Mouse (Mus musculus) embryonic facial prominence, embryonic 13.5 days (tissue): Measurements from ENCODE around the gene 4930415O20Rik. TPM values are rescaled to one million over a fixed set of nuclear protein-coding genes. Genes with fewer than 3 reads are reported as not detected.

Experiments used
- ATAC-seq: fragments of 200-750 bp; cut with Nextera tagmentation; 2 replicates; pipeline ENCODE4 v1.8.0; 2017; ENCODE audit warnings: low read depth; ENCODE audit not compliant: insufficient number of reproducible peaks, insufficient read depth, low FRiP score, low TSS enrichment
- H3K27ac ChIP-seq: fragments of 300-500 bp; sonication (generic); 2 replicates; pipeline ENCODE4 v1.5.1; 2015; ENCODE audit warnings: moderate library complexity, mild to moderate bottlenecking, inconsistent platforms
- H3K27me3 ChIP-seq: fragments of 300-500 bp; sonication (generic); 2 replicates; pipeline ENCODE4 v1.6.1; 2015; ENCODE audit warnings: mild to moderate bottlenecking, inconsistent platforms
- H3K36me3 ChIP-seq: fragments of 300-500 bp; sonication (generic); 2 replicates; pipeline ENCODE4 v1.6.1; 2015; ENCODE audit warnings: mild to moderate bottlenecking, inconsistent platforms
- H3K4me1 ChIP-seq: fragments of 300-500 bp; sonication (generic); 2 replicates; pipeline ENCODE4 v1.6.1; 2015; ENCODE audit warnings: inconsistent platforms
- H3K4me2 ChIP-seq: fragments of 300-500 bp; sonication (generic); 2 replicates; pipeline ENCODE4 v1.6.1; 2015; ENCODE audit warnings: moderate library complexity, mild to moderate bottlenecking, inconsistent platforms
- H3K4me3 ChIP-seq: fragments of 300-500 bp; sonication (generic); 2 replicates; pipeline ENCODE4 v1.5.1; 2015; ENCODE audit warnings: mild to moderate bottlenecking, inconsistent platforms
- H3K9ac ChIP-seq: fragments of 300-500 bp; sonication (generic); 2 replicates; pipeline ENCODE4 v1.6.1; 2015; ENCODE audit warnings: mild to moderate bottlenecking, inconsistent platforms
- H3K9me3 ChIP-seq: fragments of 300-500 bp; sonication (generic); 2 replicates; pipeline ENCODE4 v1.6.1; 2016; ENCODE audit warnings: inconsistent platforms
- WGBS: fragments of 180-500 bp; shearing (Covaris S2); methylation state at CpG from one replicate; pipeline ENCODE4 v1.1.7; 2015; ENCODE audit warnings: mixed read lengths; 5-methylcytosine and 5-hydroxymethylcytosine counted together
- polyA plus RNA-seq: library from polyadenylated mRNA; unstranded; fragments of >200 nt; fragmentation: Nextera tagmentation; extraction: Ambion mirVana; gene quantifications from 2 replicates; pipeline ENCODE4 v1.2.1, GENCODE M21; 2015

The 4930415O20Rik gene
- polyA plus RNA-seq, 1 experiment from 2014 or later, result not detected

GRCm38 (mm10) chr15:98594193-98594592, 23.4 kb downstream of the 4930415O20Rik start:
- WGBS, result 81% methylated on average over 19 of the region's 19 CpGs
- Histone ChIP-seq H3K4me1 (no peaks in the 10 kb centered on the region), H3K9ac (no peak overlapping the region), H3K27me3 (no peaks in the 10 kb centered on the region), H3K4me2 (no peak overlapping the region), H3K4me3 (no peak overlapping the region), H3K36me3 (peaks cover 96% of the 10 kb centered on the region), H3K27ac (no peak overlapping the region), H3K9me3 (no peaks in the 10 kb centered on the region)
- no peak for ATAC-seq

DNA sequence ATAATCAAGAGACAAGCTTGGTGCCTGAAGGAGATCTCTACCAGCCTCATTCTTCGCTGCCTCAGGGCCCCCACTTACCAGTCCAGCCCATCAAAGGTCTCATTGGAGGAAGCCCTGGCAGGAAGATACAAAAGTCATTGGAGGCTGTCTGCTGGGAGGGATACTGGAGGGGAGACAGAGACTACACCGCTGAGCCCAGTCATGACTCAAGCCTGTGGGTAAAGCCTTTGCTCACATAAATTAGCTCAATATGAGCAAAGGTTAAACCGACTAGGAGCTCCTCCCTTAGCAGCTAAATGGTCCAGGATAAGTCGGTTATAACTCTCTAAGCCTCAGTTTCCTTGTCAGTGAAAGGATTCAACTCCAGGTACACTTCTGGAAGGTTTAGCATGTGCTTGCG, 24.2 kb downstream of the 4930415O20Rik start:
- Histone ChIP-seq H3K36me3 (peaks cover 98% of the 10 kb centered on the region), H3K9me3 (no peaks in the 10 kb centered on the region), H3K4me2 (no peak overlapping the region), H3K4me3 (no peak overlapping the region), H3K9ac (no peak overlapping the region), H3K27ac (no peak overlapping the region), H3K27me3 (no peaks in the 10 kb centered on the region), H3K4me1 (no peaks in the 10 kb centered on the region)
- no peak for ATAC-seq
- 90% methylated on average over 5 of the region's 5 CpGs for WGBS

DNA sequence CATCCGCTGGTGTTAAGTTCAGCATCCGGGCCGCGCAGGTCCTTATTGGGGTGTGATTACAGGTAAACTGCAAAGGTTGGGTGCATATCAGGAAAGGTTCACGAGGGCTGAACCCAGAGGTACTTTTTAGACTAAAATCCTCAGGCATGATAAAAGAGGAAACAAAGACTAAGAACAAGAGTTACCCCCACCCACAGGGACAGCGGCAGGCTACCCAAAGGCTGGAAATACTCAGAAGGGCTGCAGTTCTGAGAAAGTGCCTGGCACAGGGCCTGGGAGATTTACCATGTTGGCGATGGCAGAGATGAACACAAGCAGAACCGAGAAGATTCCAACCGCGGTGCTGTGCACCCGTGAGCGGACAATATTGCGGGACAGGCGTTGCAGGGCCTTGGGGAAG, 25.8 kb downstream of the 4930415O20Rik start:
- ATAC-seq, result no peak
- peaks cover 6% of the 10 kb centered on the region; the same call in 1 of the 2 replicates for H3K4me1 ChIP-seq
- peaks cover 98% of the 10 kb centered on the region for H3K36me3 ChIP-seq
- no peaks in the 10 kb centered on the region for H3K9me3 ChIP-seq
- no peak overlapping the region for H3K27ac ChIP-seq
- no peaks in the 10 kb centered on the region for H3K27me3 ChIP-seq
- WGBS, result 95% methylated on average over 14 of the region's 14 CpGs
- H3K4me3 ChIP-seq, result no peak overlapping the region
- H3K4me2 ChIP-seq, result no peak overlapping the region
- no peak overlapping the region for H3K9ac ChIP-seq

GRCm38 (mm10) chr15:98600036-98600709, 29.4 kb downstream of the 4930415O20Rik start:
- no peaks in the 10 kb centered on the region for H3K9me3 ChIP-seq
- H3K27ac ChIP-seq, result no peak overlapping the region
- H3K27me3 ChIP-seq, result no peaks in the 10 kb centered on the region
- H3K9ac ChIP-seq, result no peak overlapping the region
- H3K4me2 ChIP-seq, result no peak overlapping the region
- H3K36me3 ChIP-seq, result peaks cover 90% of the 10 kb centered on the region
- WGBS, result 85% methylated on average over 12 of the region's 12 CpGs
- H3K4me1 ChIP-seq, result peaks cover 32% of the 10 kb centered on the region
- H3K4me3 ChIP-seq, result no peak overlapping the region
- ATAC-seq, result no peak

- peak overlapping the region; percentile 67 for H3K9ac ChIP-seq
- H3K27ac ChIP-seq, result no peak overlapping the region; the same call in 1 of the 2 replicates
- WGBS, result 69% methylated on average over 7 of the region's 7 CpGs
- H3K4me3 ChIP-seq, result peak overlapping the region; percentile 27
- no peak for ATAC-seq
- peaks cover 35% of the 10 kb centered on the region for H3K4me1 ChIP-seq
- peaks cover 86% of the 10 kb centered on the region for H3K36me3 ChIP-seq
- H3K9me3 ChIP-seq, result no peaks in the 10 kb centered on the region
- H3K4me2 ChIP-seq, result peak overlapping the region; percentile 52
- no peaks in the 10 kb centered on the region for H3K27me3 ChIP-seq
Measured at GRCm38 (mm10) chr15:98601832-98602190, 31.0 kb downstream of the 4930415O20Rik start.

- peaks cover 83% of the 10 kb centered on the region for H3K36me3 ChIP-seq
- H3K4me2 ChIP-seq, result peak overlapping the region; percentile 52
- no peaks in the 10 kb centered on the region for H3K27me3 ChIP-seq
- H3K4me3 ChIP-seq, result peak overlapping the region; percentile 27
- H3K27ac ChIP-seq, result peak overlapping the region; percentile 73
- H3K4me1 ChIP-seq, result peaks cover 40% of the 10 kb centered on the region
- 44% methylated on average over 13 of the region's 13 CpGs for WGBS
- no peak for ATAC-seq
- H3K9ac ChIP-seq, result peak overlapping the region; percentile 67
- no peaks in the 10 kb centered on the region for H3K9me3 ChIP-seq
Measured at GRCm38 (mm10) chr15:98602191-98602881, 31.5 kb downstream of the 4930415O20Rik start.

DNA sequence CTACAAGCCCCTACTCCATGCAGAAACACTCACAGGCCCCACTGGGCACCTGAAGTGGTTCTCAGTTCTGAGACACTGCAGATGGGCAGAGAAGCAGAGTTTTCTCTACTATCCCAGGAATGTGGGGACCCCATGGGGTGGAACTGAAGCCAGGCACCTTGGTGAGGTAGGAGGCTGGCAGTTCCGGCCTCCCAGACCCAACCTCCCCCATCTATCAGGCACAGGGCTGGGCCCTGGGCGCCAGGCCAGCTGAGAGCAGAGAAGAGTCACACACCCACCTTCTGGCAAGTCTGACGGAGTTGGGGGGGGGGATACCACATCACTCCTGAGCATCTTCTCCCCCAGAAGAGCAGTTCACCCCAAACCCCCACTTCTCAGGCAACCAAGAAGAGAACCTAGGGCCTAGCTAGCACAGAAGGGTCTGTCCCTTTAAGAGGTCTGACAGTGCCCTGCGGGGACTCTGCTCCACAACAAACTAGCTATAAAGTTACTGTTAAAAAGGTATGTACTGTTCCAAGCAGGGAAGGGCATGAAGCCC, 32.2 kb downstream of the 4930415O20Rik start:
- ATAC-seq, result no peak
- peak overlapping the region; percentile 27 for H3K4me3 ChIP-seq
- peak overlapping the region; percentile 52 for H3K4me2 ChIP-seq
- H3K27me3 ChIP-seq, result no peaks in the 10 kb centered on the region
- peak overlapping the region; percentile 67 for H3K9ac ChIP-seq
- peaks cover 76% of the 10 kb centered on the region for H3K36me3 ChIP-seq
- 49% methylated on average over 4 of the region's 4 CpGs for WGBS
- peak overlapping the region; percentile 73 for H3K27ac ChIP-seq
- no peaks in the 10 kb centered on the region for H3K9me3 ChIP-seq
- peaks cover 46% of the 10 kb centered on the region for H3K4me1 ChIP-seq

DNA sequence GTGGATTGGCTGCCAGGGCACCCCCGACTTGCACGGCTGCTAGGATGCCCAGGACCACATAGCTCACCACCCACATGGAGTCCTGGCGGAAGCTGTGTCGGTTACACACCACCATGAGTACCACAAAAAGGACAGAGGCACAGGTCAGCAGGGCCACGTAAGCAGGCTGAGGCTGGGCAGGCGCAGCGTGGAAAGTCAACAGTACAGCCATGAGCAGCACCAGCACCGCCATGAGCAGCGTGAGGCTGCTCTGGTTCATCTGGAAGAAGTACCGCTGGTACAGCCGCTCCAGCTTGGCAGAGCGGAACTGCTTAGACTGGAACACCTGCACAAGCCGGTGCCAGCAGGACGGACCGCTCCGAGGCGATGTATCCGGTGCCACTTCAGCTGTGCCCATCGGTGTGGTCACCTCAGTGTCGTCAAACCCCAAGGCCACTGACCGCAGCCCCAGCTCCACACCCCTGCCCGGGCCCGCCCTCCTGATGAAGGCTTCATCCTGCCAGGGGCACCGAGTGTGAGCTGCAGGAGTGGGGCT, 33.3 kb downstream of the 4930415O20Rik start:
- WGBS, result 92% methylated on average over 24 of the region's 24 CpGs
- Histone ChIP-seq H3K9ac (peak overlapping the region; percentile 67; the same call in 1 of the 2 replicates), H3K36me3 (peaks cover 66% of the 10 kb centered on the region), H3K4me2 (no peak overlapping the region), H3K4me1 (peaks cover 52% of the 10 kb centered on the region), H3K27me3 (no peaks in the 10 kb centered on the region), H3K27ac (no peak overlapping the region), H3K4me3 (peak overlapping the region; percentile 6; the same call in 1 of the 2 replicates), H3K9me3 (no peaks in the 10 kb centered on the region)
- ATAC-seq, result no peak

GRCm38 (mm10) chr15:98606051-98606536, 35.3 kb downstream of the 4930415O20Rik start:
- Histone ChIP-seq H3K4me2 (no peak overlapping the region), H3K27me3 (no peaks in the 10 kb centered on the region), H3K36me3 (peaks cover 48% of the 10 kb centered on the region), H3K4me3 (no peak overlapping the region), H3K9ac (no peak overlapping the region), H3K27ac (no peak overlapping the region), H3K9me3 (no peaks in the 10 kb centered on the region), H3K4me1 (peaks cover 58% of the 10 kb centered on the region)
- WGBS, result 92% methylated on average over 12 of the region's 12 CpGs
- ATAC-seq, result no peak

DNA sequence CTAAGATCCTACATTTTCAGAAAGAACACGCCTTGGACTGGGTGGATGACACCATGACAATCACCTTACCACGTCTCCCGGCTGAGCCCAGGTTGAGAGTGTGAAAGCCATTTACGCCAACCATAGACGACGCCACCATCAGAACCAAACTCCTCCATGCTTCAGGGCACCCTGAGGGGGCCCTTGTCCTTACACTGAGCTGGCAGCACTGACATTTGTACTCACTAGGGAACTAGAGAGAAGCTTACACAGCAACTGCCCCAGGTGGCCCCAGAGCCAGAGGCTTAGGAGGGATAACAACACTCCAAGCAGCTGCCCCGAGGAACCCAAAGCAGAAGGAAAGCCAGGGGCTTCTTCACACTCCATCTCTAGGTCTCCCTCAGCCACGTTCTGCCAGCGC, 35.9 kb downstream of the 4930415O20Rik start:
- Histone ChIP-seq H3K4me2 (no peak overlapping the region), H3K9me3 (no peaks in the 10 kb centered on the region), H3K27ac (no peak overlapping the region), H3K4me1 (peaks cover 52% of the 10 kb centered on the region), H3K36me3 (peaks cover 41% of the 10 kb centered on the region), H3K4me3 (0 out of 2 replicates have a peak overlapping the region, but pooled peaks have one; percentile 81), H3K27me3 (no peaks in the 10 kb centered on the region), H3K9ac (peak overlapping the region; percentile 87; the same call in 1 of the 2 replicates)
- ATAC-seq, result no peak
- WGBS, result 61% methylated on average over 9 of the region's 9 CpGs

DNA sequence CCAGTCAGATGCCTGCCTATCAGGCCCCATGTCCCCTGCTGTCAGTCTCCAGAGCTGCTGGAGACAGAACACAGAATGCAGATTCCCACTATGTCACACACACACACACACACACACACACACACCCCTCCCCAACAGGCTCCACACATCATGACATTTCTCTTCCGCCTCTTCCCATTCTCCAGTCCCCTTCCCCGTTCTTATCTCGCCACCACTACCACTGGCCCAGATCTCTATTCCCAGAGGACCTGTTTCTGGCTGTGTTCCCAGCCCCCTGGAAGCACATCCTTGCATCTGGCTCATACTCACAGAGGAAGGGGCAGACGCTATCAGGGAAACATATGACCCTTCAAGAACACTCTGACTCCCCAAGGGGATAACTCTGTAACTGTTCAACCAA, 36.8 kb downstream of the 4930415O20Rik start:
- no peak for ATAC-seq
- 27% methylated on average over 4 of the region's 4 CpGs for WGBS
- H3K9ac ChIP-seq, result peak overlapping the region; percentile 87

More for the DNA sequence above, 36.8 kb downstream of the 4930415O20Rik start:
- Histone ChIP-seq H3K36me3 (peaks cover 39% of the 10 kb centered on the region), H3K4me1 (peaks cover 44% of the 10 kb centered on the region), H3K9me3 (no peaks in the 10 kb centered on the region), H3K4me2 (peak overlapping the region; percentile 92), H3K27ac (no peak overlapping the region; the same call in 1 of the 2 replicates), H3K27me3 (no peaks in the 10 kb centered on the region), H3K4me3 (peak overlapping the region; percentile 81)
